Mouse (Mus musculus) intestine, embryonic 14.5 days (tissue): ENCODE measurements at regions not wholly inside any gene's neighbourhood (a gene's known extent, or its start where the extent isn't known, plus 50 kb on each side); places are given as distances from the start of the nearest gene placed in this dataset.
A peak's percentile ranks its signal among the peaks of the same experiment; 100 is the strongest.

Experiments
- ATAC-seq: fragments of 200-750 bp; cut with Nextera tagmentation; replicated peaks from 2 replicates; pipeline ENCODE4 v1.8.0; 2017; ENCODE audit warnings: low read depth, moderate number of reproducible peaks, moderate TSS enrichment, moderate library complexity; ENCODE audit not compliant: low FRiP score, low TSS enrichment
- DNase-seq: peaks from one replicate; pipeline ENCODE4 v3.0.0-alpha.2; 2018; ENCODE audit warnings: low spot score
- H3K27ac ChIP-seq: fragments of 300-500 bp; sonication (generic); 2 replicates; pipeline ENCODE4 v1.5.1; 2014; ENCODE audit warnings: low read depth, mild to moderate bottlenecking, control low read depth
- H3K27me3 ChIP-seq: fragments of 300-500 bp; sonication (generic); replicated peaks from 2 replicates; pipeline ENCODE4 v1.6.1; 2014; ENCODE audit warnings: low read length, control low read depth; ENCODE audit not compliant: control insufficient read depth, insufficient read depth
- H3K36me3 ChIP-seq: fragments of 300-500 bp; sonication (generic); 2 replicates; pipeline ENCODE4 v1.6.1; 2014; ENCODE audit warnings: low read length, control low read depth; ENCODE audit not compliant: control insufficient read depth, insufficient read depth
- H3K4me1 ChIP-seq: fragments of 300-500 bp; sonication (generic); replicated peaks from 2 replicates; pipeline ENCODE4 v1.6.1; 2014; ENCODE audit warnings: low read length, control low read depth, mixed read lengths; ENCODE audit not compliant: control insufficient read depth, insufficient read depth
- H3K4me2 ChIP-seq: fragments of 300-500 bp; sonication (generic); 2 replicates; pipeline ENCODE4 v1.6.1; 2014; ENCODE audit warnings: low read length
- H3K4me3 ChIP-seq: fragments of 300-500 bp; sonication (generic); 2 replicates; pipeline ENCODE4 v1.5.1; 2014; ENCODE audit warnings: low read depth, low read length, control low read depth, mixed read lengths
- H3K9ac ChIP-seq: fragments of 300-500 bp; sonication (generic); 2 replicates; pipeline ENCODE4 v1.6.1; 2014; ENCODE audit warnings: mild to moderate bottlenecking, low read length
- H3K9me3 ChIP-seq: fragments of 300-500 bp; sonication (generic); 2 replicates; pipeline ENCODE4 v1.6.1; 2016; ENCODE audit warnings: low read length, control low read depth; ENCODE audit not compliant: control insufficient read depth
- WGBS: fragments of 180-500 bp; shearing (Covaris S2); extraction: QIAGEN DNeasy Blood & Tissue Kit; methylation state at CpG from one replicate; pipeline ENCODE4 v1.1.7; 2014; 5-methylcytosine and 5-hydroxymethylcytosine counted together

DNA sequence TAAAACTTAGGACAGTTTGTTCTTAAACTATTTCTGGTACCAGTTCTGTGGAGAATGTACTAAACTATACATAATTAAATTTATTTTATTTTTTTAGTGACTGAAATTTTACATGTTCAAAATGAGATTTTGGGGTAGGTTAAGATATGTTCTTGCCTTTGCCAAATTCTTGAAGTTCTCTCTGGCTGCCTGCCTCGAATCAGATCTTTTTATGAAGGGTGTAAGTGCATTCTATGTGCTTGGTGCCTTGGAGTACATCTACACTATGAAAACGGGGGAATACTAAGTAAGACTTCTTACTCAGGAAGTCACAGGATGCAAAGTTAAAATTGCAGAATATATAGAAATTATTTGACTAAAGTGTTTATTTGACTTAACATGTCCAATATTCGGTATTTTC lies 629.8 kb upstream of the Cypt12 start:
- no peaks in the 10 kb centered on the region for H3K9me3 ChIP-seq
- no peaks in the 10 kb centered on the region for H3K36me3 ChIP-seq
- no peak overlapping the region for H3K27ac ChIP-seq
- WGBS = 74% methylated on average over 3 of the region's 3 CpGs
- no peak overlapping the region for H3K9ac ChIP-seq
- 0 out of 2 replicates have a peak, but pooled peaks cover 3% of the 10 kb centered on the region for H3K4me1 ChIP-seq
- ATAC-seq (no peak), DNase-seq (no peak)
- H3K4me3 ChIP-seq = no peak overlapping the region
- no peaks in the 10 kb centered on the region for H3K27me3 ChIP-seq
- H3K4me2 ChIP-seq = no peak overlapping the region

DNA sequence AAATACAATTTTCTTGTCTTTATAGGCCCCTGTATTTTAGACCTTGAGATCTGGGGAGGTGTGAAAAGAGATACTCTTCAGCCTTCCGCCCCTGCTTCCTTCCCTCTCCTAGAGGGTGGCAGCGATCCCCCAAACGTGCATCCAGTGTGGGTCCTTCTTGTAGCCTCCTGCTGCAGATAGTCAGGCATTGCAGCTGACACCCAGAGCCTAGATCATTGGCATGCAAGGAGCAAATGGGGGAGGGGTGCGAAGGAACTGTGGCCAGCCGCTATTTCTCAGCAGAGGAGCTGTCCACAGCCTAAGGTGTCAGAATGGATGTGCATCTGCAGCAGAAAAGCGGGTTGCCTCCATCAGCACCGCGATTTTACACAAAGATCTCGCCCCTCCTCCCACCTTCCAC lies 629.0 kb upstream of the Cypt12 start:
- DNase-seq (peak; percentile 56), ATAC-seq (no peak)
- Histone ChIP-seq H3K4me3 (no peak overlapping the region), H3K4me2 (0 out of 2 replicates have a peak overlapping the region, but pooled peaks have one; percentile 2), H3K36me3 (no peaks in the 10 kb centered on the region), H3K27ac (no peak overlapping the region), H3K27me3 (no peaks in the 10 kb centered on the region), H3K9me3 (no peaks in the 10 kb centered on the region), H3K9ac (no peak overlapping the region), H3K4me1 (0 out of 2 replicates have a peak, but pooled peaks cover 3% of the 10 kb centered on the region)
- 3% methylated on average over 9 of the region's 9 CpGs for WGBS

DNA sequence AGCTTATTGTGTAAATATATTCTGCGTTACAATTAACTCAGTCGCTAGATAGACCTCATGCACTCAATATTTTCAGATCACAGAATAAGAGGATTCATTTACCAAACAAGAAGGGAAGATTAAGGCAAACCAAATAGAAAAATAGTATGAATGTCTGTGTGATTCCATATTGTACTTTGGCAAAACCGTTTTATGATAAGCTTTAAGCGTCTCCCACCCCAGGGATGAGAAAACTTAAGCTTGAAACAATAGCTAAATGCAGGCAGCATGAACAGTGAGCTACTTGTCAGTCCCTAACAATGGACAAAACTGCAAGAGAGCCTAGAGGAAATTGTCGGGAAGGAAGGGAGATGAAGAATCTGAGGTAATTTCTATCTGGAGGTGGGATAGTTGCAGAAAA lies 628.3 kb upstream of the Cypt12 start:
- H3K36me3 ChIP-seq = no peaks in the 10 kb centered on the region
- H3K4me1 ChIP-seq = 0 out of 2 replicates have a peak, but pooled peaks cover 3% of the 10 kb centered on the region
- no peak overlapping the region for H3K9ac ChIP-seq
- DNase-seq (no peak), ATAC-seq (no peak)
- 62% methylated on average over 5 of the region's 5 CpGs for WGBS
- no peak overlapping the region for H3K4me2 ChIP-seq
- no peaks in the 10 kb centered on the region for H3K27me3 ChIP-seq
- no peak overlapping the region for H3K4me3 ChIP-seq
- H3K9me3 ChIP-seq = no peaks in the 10 kb centered on the region
- no peak overlapping the region for H3K27ac ChIP-seq

DNA sequence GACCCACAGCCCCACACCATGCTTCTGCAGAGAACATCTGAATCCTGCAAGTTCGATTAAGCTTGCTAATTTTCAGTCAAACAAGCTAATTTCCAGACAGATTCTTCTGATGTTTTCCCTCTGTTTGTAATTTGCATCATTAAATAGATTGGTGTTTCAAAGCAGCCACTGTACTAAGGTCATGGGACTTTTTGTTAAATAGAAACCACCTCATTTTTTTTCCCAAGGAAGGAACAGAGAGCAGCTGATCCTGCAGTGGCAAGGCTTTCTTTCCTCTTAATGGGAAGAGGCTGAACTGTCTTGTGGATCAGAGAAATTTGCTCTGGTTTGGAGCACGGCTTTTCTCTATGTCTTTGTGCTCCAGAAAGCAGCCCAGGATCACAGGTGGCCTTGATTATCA lies 625.9 kb upstream of the Cypt12 start:
- H3K9me3 ChIP-seq = no peaks in the 10 kb centered on the region
- H3K4me3 ChIP-seq = no peak overlapping the region
- 57% methylated on average over 2 of the region's 2 CpGs for WGBS
- DNase-seq (no peak), ATAC-seq (no peak)
- H3K36me3 ChIP-seq = no peaks in the 10 kb centered on the region
- 0 out of 2 replicates have a peak, but pooled peaks cover 3% of the 10 kb centered on the region for H3K4me1 ChIP-seq
- H3K27me3 ChIP-seq = no peaks in the 10 kb centered on the region
- no peak overlapping the region for H3K9ac ChIP-seq
- no peak overlapping the region for H3K27ac ChIP-seq
- H3K4me2 ChIP-seq = no peak overlapping the region

DNA sequence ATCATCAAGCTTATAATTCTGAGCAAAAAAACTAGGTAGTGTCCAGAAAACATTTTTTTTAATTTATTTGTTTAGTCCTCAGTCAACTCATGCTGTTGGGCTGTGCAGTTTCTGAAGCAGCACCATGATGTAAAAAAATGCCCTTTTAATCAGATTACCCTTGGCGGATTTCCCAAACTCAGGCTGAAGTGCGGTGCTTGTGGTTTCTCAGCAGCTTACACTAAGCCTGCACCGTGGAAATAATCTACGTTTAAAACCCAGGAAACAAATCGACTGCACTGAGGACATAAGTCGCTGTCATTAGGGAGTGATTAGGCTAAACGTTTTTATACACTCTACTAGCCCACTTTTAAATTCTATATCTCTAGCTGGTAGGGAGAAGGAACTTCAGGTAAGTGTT lies 623.4 kb upstream of the Cypt12 start:
- 63% methylated on average over 7 of the region's 7 CpGs for WGBS
- no peak for ATAC-seq

DNA sequence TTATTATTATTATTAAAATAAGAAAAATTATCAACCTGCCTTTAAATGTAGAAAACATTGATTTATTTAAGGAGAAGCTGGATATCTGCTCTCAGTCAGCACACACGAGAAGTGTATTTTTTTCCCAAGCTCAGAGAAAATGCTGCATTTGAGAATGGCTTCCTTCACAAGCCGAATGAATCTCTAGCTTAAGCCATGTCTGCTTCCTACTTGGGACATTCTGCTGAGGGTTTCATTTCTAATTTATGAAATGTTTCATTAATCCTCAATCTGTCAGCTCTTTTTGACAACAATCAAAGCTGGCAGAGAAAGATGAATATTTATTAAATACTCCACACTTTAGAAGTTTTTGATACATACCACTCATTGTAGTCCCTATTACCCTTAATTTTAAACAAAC lies 622.4 kb upstream of the Cypt12 start:
- H3K4me3 ChIP-seq = no peak overlapping the region
- no peak overlapping the region for H3K27ac ChIP-seq
- no peak overlapping the region for H3K4me2 ChIP-seq
- no peak overlapping the region for H3K9ac ChIP-seq
- no peak for DNase-seq
- no peak for ATAC-seq
- no peaks in the 10 kb centered on the region for H3K36me3 ChIP-seq
- H3K27me3 ChIP-seq = no peaks in the 10 kb centered on the region
- 74% methylated on average over 2 of the region's 2 CpGs for WGBS
- H3K9me3 ChIP-seq = no peaks in the 10 kb centered on the region
- H3K4me1 ChIP-seq = no peaks in the 10 kb centered on the region

More for the DNA sequence above, 623.4 kb upstream of the Cypt12 start:
- H3K27me3 ChIP-seq = no peaks in the 10 kb centered on the region
- no peak overlapping the region for H3K4me2 ChIP-seq
- no peaks in the 10 kb centered on the region for H3K9me3 ChIP-seq
- H3K36me3 ChIP-seq = no peaks in the 10 kb centered on the region
- no peak overlapping the region for H3K4me3 ChIP-seq
- no peak overlapping the region for H3K27ac ChIP-seq
- H3K9ac ChIP-seq = no peak overlapping the region
- no peaks in the 10 kb centered on the region for H3K4me1 ChIP-seq
- DNase-seq = no peak

DNA sequence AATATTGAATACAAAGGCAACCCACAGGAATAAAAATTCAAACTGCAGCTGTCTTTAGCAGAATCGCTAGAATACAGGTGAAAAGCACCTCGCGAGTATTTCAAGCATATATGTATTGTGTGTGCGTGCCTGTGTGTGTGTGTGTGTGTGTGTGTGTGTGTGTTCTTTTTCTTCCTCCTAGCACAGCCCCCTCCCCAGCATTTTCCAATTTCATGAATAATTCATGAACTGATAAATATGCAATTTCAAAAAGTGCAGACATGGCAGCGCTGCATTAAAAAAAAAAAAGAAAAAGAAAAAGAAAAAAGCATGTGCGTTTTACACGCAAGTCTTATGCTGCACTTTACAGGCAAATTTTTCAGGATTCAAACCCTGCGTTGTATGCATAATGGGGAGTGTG lies 621.9 kb upstream of the Cypt12 start:
- DNase-seq = no peak
- 93% methylated on average over 8 of the region's 8 CpGs for WGBS
- H3K9me3 ChIP-seq = no peaks in the 10 kb centered on the region
- H3K36me3 ChIP-seq = no peaks in the 10 kb centered on the region
- H3K9ac ChIP-seq = no peak overlapping the region
- ATAC-seq = no peak
- no peak overlapping the region for H3K4me3 ChIP-seq
- H3K4me1 ChIP-seq = no peaks in the 10 kb centered on the region
- no peak overlapping the region for H3K27ac ChIP-seq
- no peaks in the 10 kb centered on the region for H3K27me3 ChIP-seq
- no peak overlapping the region for H3K4me2 ChIP-seq

DNA sequence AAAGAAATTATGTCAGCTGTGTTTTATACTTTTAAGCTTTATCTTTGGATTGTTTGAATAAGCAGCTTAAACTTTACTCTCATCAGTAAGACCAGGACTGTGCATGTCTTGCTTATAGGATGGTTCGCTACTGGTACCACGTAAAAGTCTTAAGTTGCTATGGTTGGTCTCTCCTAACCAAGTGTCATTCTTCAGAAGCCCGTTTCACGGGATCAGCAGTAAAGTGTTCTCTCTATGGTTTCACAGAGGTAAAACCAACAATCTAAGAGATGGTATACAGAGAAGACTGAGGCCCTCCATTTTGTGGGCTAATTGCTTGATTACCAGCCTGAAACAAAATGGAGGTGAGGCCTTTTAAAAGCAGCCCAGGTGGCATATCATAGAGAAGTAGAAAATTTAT lies 621.4 kb upstream of the Cypt12 start:
- no peaks in the 10 kb centered on the region for H3K4me1 ChIP-seq
- 84% methylated on average over 4 of the region's 4 CpGs for WGBS
- no peaks in the 10 kb centered on the region for H3K36me3 ChIP-seq
- no peak overlapping the region for H3K4me3 ChIP-seq
- no peak for ATAC-seq
- no peak overlapping the region for H3K4me2 ChIP-seq
- H3K27me3 ChIP-seq = no peaks in the 10 kb centered on the region
- no peak for DNase-seq
- no peak overlapping the region for H3K9ac ChIP-seq
- H3K27ac ChIP-seq = no peak overlapping the region
- H3K9me3 ChIP-seq = no peaks in the 10 kb centered on the region

DNA sequence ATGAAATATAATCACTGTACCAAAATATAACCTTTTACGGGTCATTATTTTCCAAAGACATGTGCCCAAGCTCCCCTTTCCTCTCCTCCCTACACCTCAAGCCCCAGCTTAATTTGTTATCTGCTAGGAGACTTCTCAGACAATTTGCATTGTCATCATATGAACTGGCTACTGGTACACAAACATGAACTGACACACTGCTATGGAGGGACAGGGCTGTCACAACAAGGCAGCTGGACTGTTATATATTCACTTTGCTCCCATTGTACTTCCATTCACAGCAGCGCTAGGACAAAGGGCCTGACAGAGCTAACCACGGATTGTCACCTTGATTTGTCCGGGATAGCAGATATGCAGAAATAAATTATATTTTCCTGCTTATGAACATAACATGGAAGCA lies 620.5 kb upstream of the Cypt12 start:
- Histone ChIP-seq H3K4me2 (no peak overlapping the region), H3K36me3 (no peaks in the 10 kb centered on the region), H3K27me3 (no peaks in the 10 kb centered on the region), H3K9ac (no peak overlapping the region), H3K4me3 (no peak overlapping the region), H3K9me3 (no peaks in the 10 kb centered on the region), H3K27ac (no peak overlapping the region), H3K4me1 (no peaks in the 10 kb centered on the region)
- WGBS = 86% methylated on average over 4 of the region's 4 CpGs
- no peak for DNase-seq
- ATAC-seq = no peak
